Mouse (Mus musculus) hindbrain, embryonic 16.5 days (tissue): ENCODE measurements around the gene Spc24. TPM values are rescaled to one million over a fixed set of nuclear protein-coding genes. Genes with fewer than 3 reads are reported as not detected.

ENCODE experiments used
- ATAC-seq: fragments of 200-750 bp; cut with Nextera tagmentation; 2 replicates; pipeline ENCODE4 v1.8.0; 2017; ENCODE audit warnings: moderate TSS enrichment, moderate library complexity
- H3K27ac ChIP-seq: fragments of 300-500 bp; sonication (generic); 2 replicates; pipeline ENCODE4 v1.5.1; 2014; ENCODE audit warnings: low read depth, mild to moderate bottlenecking, control low read depth, low read length, moderate library complexity
- H3K27me3 ChIP-seq: fragments of 300-500 bp; sonication (generic); replicated peaks from 2 replicates; pipeline ENCODE4 v1.6.1; 2014; ENCODE audit warnings: low read length; ENCODE audit not compliant: control insufficient read depth, insufficient read depth
- H3K36me3 ChIP-seq: fragments of 300-500 bp; sonication (generic); 2 replicates; pipeline ENCODE4 v1.6.1; 2014; ENCODE audit warnings: mild to moderate bottlenecking, low read length, moderate library complexity, mixed read lengths; ENCODE audit not compliant: control insufficient read depth, insufficient read depth
- H3K4me1 ChIP-seq: fragments of 300-500 bp; sonication (generic); 2 replicates; pipeline ENCODE4 v1.6.1; 2014; ENCODE audit warnings: low read depth, low read length; ENCODE audit not compliant: control insufficient read depth, insufficient read depth
- H3K4me2 ChIP-seq: fragments of 300-500 bp; sonication (generic); 2 replicates; pipeline ENCODE4 v1.6.1; 2014; ENCODE audit warnings: mild to moderate bottlenecking, low read length, control low read depth, moderate library complexity
- H3K4me3 ChIP-seq: fragments of 300-500 bp; sonication (generic); 2 replicates; pipeline ENCODE4 v1.5.1; 2014; ENCODE audit warnings: mild to moderate bottlenecking, low read length, control low read depth, moderate library complexity
- H3K9ac ChIP-seq: fragments of 300-500 bp; sonication (generic); 2 replicates; pipeline ENCODE4 v1.6.1; 2014; ENCODE audit warnings: low read depth, mild to moderate bottlenecking, control low read depth, low read length, moderate library complexity
- H3K9me3 ChIP-seq: fragments of 300-500 bp; sonication (generic); 2 replicates; pipeline ENCODE4 v1.6.1; 2014; ENCODE audit warnings: mild to moderate bottlenecking, low read length, moderate library complexity; ENCODE audit not compliant: control insufficient read depth
- WGBS: fragments of 180-500 bp; shearing (Covaris S2); extraction: QIAGEN DNeasy Blood & Tissue Kit; methylation state at CpG from one replicate; pipeline ENCODE4 v1.1.7; 2014; 5-methylcytosine and 5-hydroxymethylcytosine counted together
- polyA plus RNA-seq: library from polyadenylated mRNA; unstranded; fragments of >200 nt; fragmentation: Nextera tagmentation; extraction: Ambion mirVana; gene quantifications from 2 replicates; pipeline ENCODE4 v1.2.1, GENCODE M21; 2015

Gene Spc24
- polyA plus RNA-seq, 1 experiment from 2014 or later: 26.0 TPM

GRCm38 (mm10) chr9:21754516-21755321 lies 5.4 kb downstream of the Spc24 start:
- Histone ChIP-seq H3K4me2 (no peak overlapping the region), H3K36me3 (no peaks in the 10 kb centered on the region), H3K27ac (no peak overlapping the region), H3K9me3 (no peaks in the 10 kb centered on the region), H3K9ac (no peak overlapping the region), H3K4me3 (no peak overlapping the region), H3K27me3 (no peaks in the 10 kb centered on the region), H3K4me1 (peaks cover 2% of the 10 kb centered on the region; the same call in 1 of the 2 replicates)
- no peak for ATAC-seq
- WGBS: 80% methylated on average over 13 of the region's 13 CpGs

GRCm38 (mm10) chr9:21754003-21754402 lies 6.1 kb downstream of the Spc24 start:
- 75% methylated on average over 2 of the region's 2 CpGs for WGBS

GRCm38 (mm10) chr9:21752252-21752792 lies 7.8 kb downstream of the Spc24 start:
- no peak overlapping the region for H3K27ac ChIP-seq

More at GRCm38 (mm10) chr9:21754003-21754402, 6.1 kb downstream of the Spc24 start:
- H3K4me1 ChIP-seq: no peaks in the 10 kb centered on the region
- no peak overlapping the region for H3K9ac ChIP-seq
- no peaks in the 10 kb centered on the region for H3K9me3 ChIP-seq
- no peaks in the 10 kb centered on the region for H3K36me3 ChIP-seq
- no peak for ATAC-seq
- no peaks in the 10 kb centered on the region for H3K27me3 ChIP-seq
- no peak overlapping the region for H3K27ac ChIP-seq
- H3K4me2 ChIP-seq: no peak overlapping the region
- H3K4me3 ChIP-seq: no peak overlapping the region

GRCm38 (mm10) chr9:21751347-21751746 lies 8.8 kb downstream of the Spc24 start:
- no peaks in the 10 kb centered on the region for H3K27me3 ChIP-seq
- H3K36me3 ChIP-seq: peaks cover 8% of the 10 kb centered on the region
- H3K9ac ChIP-seq: no peak overlapping the region
- H3K27ac ChIP-seq: no peak overlapping the region
- H3K4me2 ChIP-seq: no peak overlapping the region
- H3K9me3 ChIP-seq: no peaks in the 10 kb centered on the region
- no peaks in the 10 kb centered on the region; the same call in 1 of the 2 replicates for H3K4me1 ChIP-seq
- H3K4me3 ChIP-seq: no peak overlapping the region
- no peak for ATAC-seq
- WGBS: 63% methylated on average over 6 of the region's 6 CpGs

More at GRCm38 (mm10) chr9:21752252-21752792, 7.8 kb downstream of the Spc24 start:
- H3K27me3 ChIP-seq: no peaks in the 10 kb centered on the region
- H3K4me2 ChIP-seq: no peak overlapping the region
- H3K36me3 ChIP-seq: peaks cover under 1% of the 10 kb centered on the region
- no peaks in the 10 kb centered on the region; the same call in 1 of the 2 replicates for H3K4me1 ChIP-seq
- no peaks in the 10 kb centered on the region for H3K9me3 ChIP-seq
- WGBS: 63% methylated on average over 10 of the region's 10 CpGs
- no peak overlapping the region for H3K4me3 ChIP-seq
- H3K9ac ChIP-seq: no peak overlapping the region
- no peak for ATAC-seq

GRCm38 (mm10) chr9:21750370-21750769 lies 9.7 kb downstream of the Spc24 start:
- H3K4me1 ChIP-seq: no peaks in the 10 kb centered on the region; the same call in 1 of the 2 replicates
- WGBS: 69% methylated on average over 3 of the region's 3 CpGs
- H3K9me3 ChIP-seq: no peaks in the 10 kb centered on the region
- no peak overlapping the region for H3K4me2 ChIP-seq
- H3K27ac ChIP-seq: no peak overlapping the region
- H3K4me3 ChIP-seq: no peak overlapping the region
- H3K36me3 ChIP-seq: peaks cover 16% of the 10 kb centered on the region
- H3K9ac ChIP-seq: no peak overlapping the region
- H3K27me3 ChIP-seq: no peaks in the 10 kb centered on the region
- no peak for ATAC-seq

- Histone ChIP-seq H3K4me1 (no peaks in the 10 kb centered on the region; the same call in 1 of the 2 replicates), H3K36me3 (peaks cover 19% of the 10 kb centered on the region), H3K4me2 (no peak overlapping the region), H3K27ac (no peak overlapping the region), H3K4me3 (no peak overlapping the region), H3K9ac (no peak overlapping the region), H3K9me3 (no peaks in the 10 kb centered on the region), H3K27me3 (no peaks in the 10 kb centered on the region)
- WGBS: 83% methylated on average over 6 of the region's 6 CpGs
- no peak for ATAC-seq
Measured at GRCm38 (mm10) chr9:21749382-21750118, 10.6 kb downstream of the Spc24 start.

GRCm38 (mm10) chr9:21748491-21748890 lies 11.6 kb downstream of the Spc24 start:
- Histone ChIP-seq H3K9ac (no peak overlapping the region), H3K4me1 (no peaks in the 10 kb centered on the region; the same call in 1 of the 2 replicates), H3K36me3 (peaks cover 27% of the 10 kb centered on the region), H3K4me3 (no peak overlapping the region), H3K27me3 (no peaks in the 10 kb centered on the region), H3K27ac (peak overlapping the region; percentile 71), H3K9me3 (no peaks in the 10 kb centered on the region), H3K4me2 (no peak overlapping the region)
- no peak for ATAC-seq
- 83% methylated on average over 10 of the region's 10 CpGs for WGBS

- 45% methylated on average over 7 of the region's 7 CpGs for WGBS
- peaks cover 27% of the 10 kb centered on the region for H3K36me3 ChIP-seq
- ATAC-seq: peak; percentile 55
- no peaks in the 10 kb centered on the region; the same call in 1 of the 2 replicates for H3K4me1 ChIP-seq
- H3K27me3 ChIP-seq: no peaks in the 10 kb centered on the region
- no peak overlapping the region for H3K9ac ChIP-seq
- H3K4me3 ChIP-seq: no peak overlapping the region
- H3K27ac ChIP-seq: peak overlapping the region; percentile 71
- H3K4me2 ChIP-seq: no peak overlapping the region
- no peaks in the 10 kb centered on the region for H3K9me3 ChIP-seq
Measured at GRCm38 (mm10) chr9:21748033-21748432, 12.1 kb downstream of the Spc24 start.
